Mouse (Mus musculus): ENCODE measurements around the gene Ankib1. TPM values are rescaled to one million over a fixed set of nuclear protein-coding genes. Genes with fewer than 3 reads are reported as not detected.
"Not testable (repeated sequence)": the region's sequence is repeated elsewhere in the genome, so short reads cannot be mapped to it uniquely, and the experiment has no call there.

Ankib1 gene
- polyA plus RNA-seq, 1 experiment = 19.8 TPM

GRCm38 (mm10) chr5:3800041-3800440, 2.7 kb downstream of the Ankib1 start:
- H3K27me3 ChIP-seq (ENCODE audit: control insufficient read depth, insufficient read depth, low read length) = no peaks in the 10 kb centered on the region
- H3K4me1 ChIP-seq (ENCODE audit: control insufficient read depth, insufficient read depth, low read length) = peaks cover 3% of the 10 kb centered on the region; the same call in 1 of the 2 replicates
- no peak overlapping the region for H3K4me3 ChIP-seq (replicated peaks; ENCODE audit: insufficient read depth, low read depth, low read length)
- no peak for TF ChIP-seq POLR2A (IDR thresholded peaks at IDR 0.05; ENCODE audit: borderline replicate concordance, insufficient read depth, low read length)
- TF ChIP-seq CTCF (IDR thresholded peaks at IDR 0.05; ENCODE audit: borderline replicate concordance, insufficient read depth, low read depth, low read length) = no peak
- no peak overlapping the region for H3K27ac ChIP-seq (ENCODE audit: insufficient read depth, low read length)
- no peak for DNase-seq
- 77% methylated on average over 1 of the region's 1 CpGs for WGBS

- H3K4me1 ChIP-seq (ENCODE audit: control insufficient read depth, insufficient read depth, low read length); H3K27me3 ChIP-seq (ENCODE audit: control insufficient read depth, insufficient read depth, low read length); H3K4me3 ChIP-seq (replicated peaks; ENCODE audit: insufficient read depth, low read depth, low read length); DNase-seq; H3K27ac ChIP-seq (ENCODE audit: insufficient read depth, low read length): not testable (repeated sequence)
Observed at GRCm38 (mm10) chr5:3798656-3799055, 4.1 kb downstream of the Ankib1 start.

GRCm38 (mm10) chr5:3797101-3797500, 5.6 kb downstream of the Ankib1 start:
- not testable (repeated sequence) for H3K4me3 ChIP-seq (replicated peaks; ENCODE audit: insufficient read depth, low read depth, low read length); H3K27me3 ChIP-seq (ENCODE audit: control insufficient read depth, insufficient read depth, low read length); H3K4me1 ChIP-seq (ENCODE audit: control insufficient read depth, insufficient read depth, low read length); DNase-seq; H3K27ac ChIP-seq (ENCODE audit: insufficient read depth, low read length)
- WGBS = 70% methylated on average over 2 of the region's 2 CpGs

- TF ChIP-seq POLR2A (IDR thresholded peaks at IDR 0.05; ENCODE audit: borderline replicate concordance, insufficient read depth, low read length) (no peak), CTCF (IDR thresholded peaks at IDR 0.05; ENCODE audit: borderline replicate concordance, insufficient read depth, low read depth, low read length) (no peak)
- Histone ChIP-seq H3K4me3 (replicated peaks; ENCODE audit: insufficient read depth, low read depth, low read length) (no peak overlapping the region), H3K4me1 (ENCODE audit: control insufficient read depth, insufficient read depth, low read length) (no peaks in the 10 kb centered on the region), H3K27ac (ENCODE audit: insufficient read depth, low read length) (no peak overlapping the region), H3K27me3 (ENCODE audit: control insufficient read depth, insufficient read depth, low read length) (no peaks in the 10 kb centered on the region)
- DNase-seq = no peak
Observed at GRCm38 (mm10) chr5:3791048-3791447, 11.7 kb downstream of the Ankib1 start.

GRCm38 (mm10) chr5:3787548-3787947, 15.2 kb downstream of the Ankib1 start:
- 54% methylated on average over 4 of the region's 4 CpGs for WGBS
- no peaks in the 10 kb centered on the region for H3K27me3 ChIP-seq (ENCODE audit: control insufficient read depth, insufficient read depth, low read length)
- H3K4me3 ChIP-seq (replicated peaks; ENCODE audit: insufficient read depth, low read depth, low read length) = no peak overlapping the region
- no peaks in the 10 kb centered on the region; the same call in 1 of the 2 replicates for H3K4me1 ChIP-seq (ENCODE audit: control insufficient read depth, insufficient read depth, low read length)
- no peak for DNase-seq
- H3K27ac ChIP-seq (ENCODE audit: insufficient read depth, low read length) = no peak overlapping the region
- TF ChIP-seq POLR2A (IDR thresholded peaks at IDR 0.05; ENCODE audit: borderline replicate concordance, insufficient read depth, low read length) = no peak
- no peak for TF ChIP-seq CTCF (IDR thresholded peaks at IDR 0.05; ENCODE audit: borderline replicate concordance, insufficient read depth, low read depth, low read length)

GRCm38 (mm10) chr5:3784751-3785496, 17.8 kb downstream of the Ankib1 start:
- Histone ChIP-seq H3K27me3 (ENCODE audit: control insufficient read depth, insufficient read depth, low read length) (no peaks in the 10 kb centered on the region), H3K4me1 (ENCODE audit: control insufficient read depth, insufficient read depth, low read length) (no peaks in the 10 kb centered on the region; the same call in 1 of the 2 replicates), H3K27ac (ENCODE audit: insufficient read depth, low read length) (no peak overlapping the region), H3K4me3 (replicated peaks; ENCODE audit: insufficient read depth, low read depth, low read length) (no peak overlapping the region)
- no peak for DNase-seq
- 13% methylated on average over 1 of the region's 1 CpGs for WGBS
- TF ChIP-seq CTCF (IDR thresholded peaks at IDR 0.05; ENCODE audit: borderline replicate concordance, insufficient read depth, low read depth, low read length) (no peak), POLR2A (IDR thresholded peaks at IDR 0.05; ENCODE audit: borderline replicate concordance, insufficient read depth, low read length) (no peak)

GRCm38 (mm10) chr5:3783947-3784681, 18.6 kb downstream of the Ankib1 start:
- Histone ChIP-seq H3K4me3 (replicated peaks; ENCODE audit: insufficient read depth, low read depth, low read length) (no peak overlapping the region), H3K27ac (ENCODE audit: insufficient read depth, low read length) (no peak overlapping the region), H3K27me3 (ENCODE audit: control insufficient read depth, insufficient read depth, low read length) (no peaks in the 10 kb centered on the region), H3K4me1 (ENCODE audit: control insufficient read depth, insufficient read depth, low read length) (no peaks in the 10 kb centered on the region; the same call in 1 of the 2 replicates)
- WGBS = 37% methylated on average over 2 of the region's 2 CpGs
- DNase-seq = no peak
- no peak for TF ChIP-seq CTCF (IDR thresholded peaks at IDR 0.05; ENCODE audit: borderline replicate concordance, insufficient read depth, low read depth, low read length)
- TF ChIP-seq POLR2A (IDR thresholded peaks at IDR 0.05; ENCODE audit: borderline replicate concordance, insufficient read depth, low read length) = no peak

- no peak overlapping the region for H3K27ac ChIP-seq (ENCODE audit: insufficient read depth, low read length)
- no peaks in the 10 kb centered on the region; the same call in 1 of the 2 replicates for H3K4me1 ChIP-seq (ENCODE audit: control insufficient read depth, insufficient read depth, low read length)
- H3K27me3 ChIP-seq (ENCODE audit: control insufficient read depth, insufficient read depth, low read length) = no peaks in the 10 kb centered on the region
- TF ChIP-seq CTCF (IDR thresholded peaks at IDR 0.05; ENCODE audit: borderline replicate concordance, insufficient read depth, low read depth, low read length) (peak; percentile 11; the same call in 1 of the 2 replicates), POLR2A (IDR thresholded peaks at IDR 0.05; ENCODE audit: borderline replicate concordance, insufficient read depth, low read length) (no peak)
- no peak overlapping the region for H3K4me3 ChIP-seq (replicated peaks; ENCODE audit: insufficient read depth, low read depth, low read length)
- DNase-seq = no peak
Observed at GRCm38 (mm10) chr5:3782670-3783069, 20.1 kb downstream of the Ankib1 start.
